Mouse (Mus musculus): ENCODE measurements around the gene Gm7544.
"Not testable (repeated sequence)": the region's sequence is repeated elsewhere in the genome, so short reads cannot be mapped to it uniquely, and the experiment has no call there.

DNA sequence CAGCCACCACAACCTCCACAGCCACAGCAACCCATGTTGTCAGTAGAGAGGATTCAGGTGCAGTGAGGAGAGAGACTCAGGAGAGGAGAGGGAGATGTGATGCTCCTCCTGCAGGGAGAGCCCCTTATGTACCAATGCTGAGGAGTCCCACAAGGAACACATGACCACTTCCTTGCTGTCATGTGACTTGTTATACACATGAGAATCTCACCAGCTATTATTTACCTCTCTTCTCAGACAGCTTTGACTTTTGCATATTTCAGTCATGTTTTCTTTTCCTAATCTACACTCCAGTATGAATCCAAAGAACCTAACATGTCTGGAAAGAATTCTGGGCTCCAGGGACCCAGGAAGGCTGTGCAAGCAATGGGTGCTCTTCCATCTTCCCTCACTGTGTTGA is at the start of gene Gm7544:
- TF ChIP-seq POLR2A (IDR thresholded peaks at IDR 0.05; ENCODE audit: borderline replicate concordance, control insufficient read depth, low read depth, low read length); CTCF (IDR thresholded peaks at IDR 0.05; ENCODE audit: control insufficient read depth, insufficient read depth, low read length): not testable (repeated sequence)

All from bone marrow, adult 2 months (tissue).